Mouse (Mus musculus): ENCODE measurements around the gene BC048679. TPM values are rescaled to one million over a fixed set of nuclear protein-coding genes. Genes with fewer than 3 reads are reported as not detected.

BC048679 gene
- not detected in 2 replicates for polyA plus RNA-seq (2012; ENCODE audit: insufficient read depth, insufficient read length, low replicate concordance, missing spikeins)

DNA sequence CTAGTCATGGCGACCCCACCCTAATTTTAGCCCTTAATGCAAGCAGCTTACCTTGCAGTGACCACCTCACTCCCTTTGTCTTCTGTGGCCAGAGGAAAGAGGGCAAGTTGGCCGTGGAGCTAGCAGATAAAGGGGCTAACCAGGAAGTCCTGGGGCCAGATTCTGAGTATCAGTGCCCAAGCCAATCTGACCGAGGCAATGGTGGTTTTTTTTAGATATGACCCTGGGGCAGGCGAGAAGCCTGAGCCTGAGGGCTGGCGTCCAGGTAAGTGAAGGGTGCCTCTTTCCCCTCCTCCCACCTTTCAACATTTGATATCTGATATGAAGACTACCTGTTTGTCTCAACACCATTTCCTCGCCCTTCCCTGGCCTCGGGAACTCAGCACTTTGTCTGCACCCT lies at the start of gene BC048679:
Gene BC048679 (minus strand): TSS at position 101 of the 400 bp plus-strand sequence.
- 78% methylated on average over 7 of the region's 7 CpGs for WGBS
- Histone ChIP-seq H3K4me3 (ENCODE audit: insufficient read depth, low read depth, low read length) (no peak within 1 kb of the TSS), H3K4me1 (ENCODE audit: control insufficient read depth, insufficient read depth, low read length) (no peaks in the 10 kb centered on the region), H3K27ac (ENCODE audit: insufficient read depth, low read depth, low read length) (no peak within 1 kb of the TSS)
- TF ChIP-seq POLR2A (IDR thresholded peaks at IDR 0.05; ENCODE audit: insufficient read depth, low read depth, low read length) (no peak), CTCF (IDR thresholded peaks at IDR 0.05; ENCODE audit: insufficient read depth, low read depth, low read length) (no peak)

GRCm38 (mm10) chr7:81542934-81543333 lies 44.9 kb upstream of the BC048679 start:
- Histone ChIP-seq H3K4me1 (ENCODE audit: control insufficient read depth, insufficient read depth, low read length) (peaks cover 6% of the 10 kb centered on the region; the same call in 1 of the 2 replicates), H3K27ac (ENCODE audit: insufficient read depth, low read depth, low read length) (no peak overlapping the region), H3K4me3 (ENCODE audit: insufficient read depth, low read depth, low read length) (no peak overlapping the region)
- WGBS = 93% methylated on average over 8 of the region's 8 CpGs
- TF ChIP-seq POLR2A (IDR thresholded peaks at IDR 0.05; ENCODE audit: insufficient read depth, low read depth, low read length) (no peak), CTCF (IDR thresholded peaks at IDR 0.05; ENCODE audit: insufficient read depth, low read depth, low read length) (no peak)

DNA sequence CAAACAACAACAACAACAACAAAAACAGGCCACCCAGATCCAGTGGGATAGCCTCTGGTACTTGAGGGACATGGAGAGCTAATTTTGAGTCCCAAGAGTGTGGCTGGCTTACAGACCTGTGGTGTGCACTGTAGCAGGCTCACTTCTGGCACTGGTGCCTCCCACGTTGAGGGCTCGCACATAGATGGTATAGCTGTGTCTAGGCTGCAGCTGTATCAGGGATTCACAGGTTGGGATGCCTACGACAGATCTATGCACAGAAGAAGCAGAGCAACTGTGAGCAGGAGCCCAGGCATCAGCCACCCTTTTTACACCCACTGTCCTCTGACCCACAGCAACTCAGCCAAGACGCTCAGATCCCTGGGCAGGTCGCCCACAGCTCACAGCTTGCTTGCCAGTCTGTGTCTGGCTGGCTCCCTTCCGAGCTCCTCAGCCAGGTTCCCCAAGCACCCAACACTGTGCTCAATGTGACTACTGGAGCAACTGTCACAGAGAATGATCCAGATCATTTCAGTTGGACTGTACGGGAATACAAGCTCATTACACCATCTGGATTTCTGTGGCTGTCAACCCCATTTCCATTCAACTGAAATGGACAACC lies 43.9 kb upstream of the BC048679 start:
- no peak for TF ChIP-seq CTCF (IDR thresholded peaks at IDR 0.05; ENCODE audit: insufficient read depth, low read depth, low read length)
- H3K27ac ChIP-seq (ENCODE audit: insufficient read depth, low read depth, low read length) = no peak overlapping the region
- 64% methylated on average over 7 of the region's 7 CpGs for WGBS
- H3K4me3 ChIP-seq (ENCODE audit: insufficient read depth, low read depth, low read length) = no peak overlapping the region
- peaks cover 6% of the 10 kb centered on the region; the same call in 1 of the 2 replicates for H3K4me1 ChIP-seq (ENCODE audit: control insufficient read depth, insufficient read depth, low read length)

GRCm38 (mm10) chr7:81540999-81541398 lies 42.9 kb upstream of the BC048679 start:
- Histone ChIP-seq H3K4me1 (ENCODE audit: control insufficient read depth, insufficient read depth, low read length) (peaks cover 6% of the 10 kb centered on the region; the same call in 1 of the 2 replicates), H3K27ac (ENCODE audit: insufficient read depth, low read depth, low read length) (no peak overlapping the region), H3K4me3 (ENCODE audit: insufficient read depth, low read depth, low read length) (no peak overlapping the region)
- no peak for TF ChIP-seq CTCF (IDR thresholded peaks at IDR 0.05; ENCODE audit: insufficient read depth, low read depth, low read length)
- 43% methylated on average over 1 of the region's 1 CpGs for WGBS

GRCm38 (mm10) chr7:81539565-81539964 lies 41.5 kb upstream of the BC048679 start:
- Histone ChIP-seq H3K27ac (ENCODE audit: insufficient read depth, low read depth, low read length) (no peak overlapping the region), H3K4me3 (ENCODE audit: insufficient read depth, low read depth, low read length) (no peak overlapping the region), H3K4me1 (ENCODE audit: control insufficient read depth, insufficient read depth, low read length) (peaks cover 6% of the 10 kb centered on the region; the same call in 1 of the 2 replicates)
- TF ChIP-seq POLR2A (IDR thresholded peaks at IDR 0.05; ENCODE audit: insufficient read depth, low read depth, low read length) (no peak), CTCF (IDR thresholded peaks at IDR 0.05; ENCODE audit: insufficient read depth, low read depth, low read length) (no peak)
- WGBS = 49% methylated on average over 2 of the region's 2 CpGs

DNA sequence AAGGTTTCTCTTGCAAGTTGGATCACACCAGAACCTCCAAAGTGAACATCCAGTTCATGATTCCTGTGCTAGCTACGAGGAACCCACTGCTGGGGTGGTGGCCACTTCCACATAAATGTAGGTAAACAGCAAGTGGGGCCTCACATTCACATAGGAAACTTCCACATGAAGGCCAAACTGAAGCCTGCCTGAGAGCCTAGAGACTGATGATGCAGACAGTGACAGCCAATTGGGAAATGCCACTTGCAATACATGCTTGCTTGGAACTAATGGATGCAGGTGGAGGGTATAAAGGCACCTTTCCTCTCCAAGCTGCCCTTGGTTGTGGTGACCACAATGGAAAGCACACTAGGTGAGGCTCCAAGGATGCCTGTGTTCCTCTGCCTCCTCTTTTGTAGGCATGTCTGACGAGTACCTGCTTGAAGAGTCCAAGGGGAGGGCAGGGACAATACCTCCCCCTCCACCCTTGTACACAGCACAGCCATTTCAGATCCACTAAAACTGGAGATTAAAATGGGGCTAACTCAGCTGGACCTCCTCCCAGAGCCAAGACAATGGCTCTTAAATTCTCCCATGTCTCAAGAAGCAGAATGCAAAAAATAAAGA lies 40.1 kb upstream of the BC048679 start:
- TF ChIP-seq POLR2A (IDR thresholded peaks at IDR 0.05; ENCODE audit: insufficient read depth, low read depth, low read length) (no peak), CTCF (IDR thresholded peaks at IDR 0.05; ENCODE audit: insufficient read depth, low read depth, low read length) (no peak)
- Histone ChIP-seq H3K27ac (ENCODE audit: insufficient read depth, low read depth, low read length) (no peak overlapping the region), H3K4me3 (ENCODE audit: insufficient read depth, low read depth, low read length) (no peak overlapping the region), H3K4me1 (ENCODE audit: control insufficient read depth, insufficient read depth, low read length) (peaks cover 6% of the 10 kb centered on the region; the same call in 1 of the 2 replicates)
- WGBS = 85% methylated on average over 2 of the region's 2 CpGs

GRCm38 (mm10) chr7:81536478-81536877 lies 38.4 kb upstream of the BC048679 start:
- Histone ChIP-seq H3K4me1 (ENCODE audit: control insufficient read depth, insufficient read depth, low read length) (peaks cover 2% of the 10 kb centered on the region; the same call in 1 of the 2 replicates), H3K27ac (ENCODE audit: insufficient read depth, low read depth, low read length) (no peak overlapping the region), H3K4me3 (ENCODE audit: insufficient read depth, low read depth, low read length) (no peak overlapping the region)
- 92% methylated on average over 4 of the region's 4 CpGs for WGBS
- TF ChIP-seq CTCF (IDR thresholded peaks at IDR 0.05; ENCODE audit: insufficient read depth, low read depth, low read length) = no peak
- TF ChIP-seq POLR2A (IDR thresholded peaks at IDR 0.05; ENCODE audit: insufficient read depth, low read depth, low read length) = no peak

DNA sequence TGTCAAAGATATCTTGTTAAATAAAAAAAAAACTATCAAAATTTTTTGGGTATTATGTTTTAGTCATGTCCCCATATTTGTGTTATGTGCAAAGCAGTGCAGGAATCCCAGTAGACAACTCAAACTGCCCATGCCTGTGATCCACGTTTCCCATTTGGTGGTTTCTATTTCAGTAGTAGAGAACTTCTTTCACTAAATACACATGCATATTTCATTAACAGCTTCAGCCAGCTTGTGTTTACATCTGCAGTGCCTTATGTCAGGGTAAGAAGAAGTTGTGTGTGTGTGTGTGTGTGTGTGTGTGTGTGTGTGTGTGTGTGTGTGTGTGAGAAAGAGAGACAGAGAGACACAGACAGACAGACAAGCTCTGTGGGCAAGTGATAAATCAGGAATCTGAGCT lies 33.4 kb upstream of the BC048679 start:
- Histone ChIP-seq H3K27ac (ENCODE audit: insufficient read depth, low read depth, low read length) (no peak overlapping the region), H3K4me3 (ENCODE audit: insufficient read depth, low read depth, low read length) (no peak overlapping the region), H3K4me1 (ENCODE audit: control insufficient read depth, insufficient read depth, low read length) (no peaks in the 10 kb centered on the region)
- TF ChIP-seq POLR2A (IDR thresholded peaks at IDR 0.05; ENCODE audit: insufficient read depth, low read depth, low read length) (no peak), CTCF (IDR thresholded peaks at IDR 0.05; ENCODE audit: insufficient read depth, low read depth, low read length) (no peak)
- WGBS = 51% methylated on average over 1 of the region's 1 CpGs

DNA sequence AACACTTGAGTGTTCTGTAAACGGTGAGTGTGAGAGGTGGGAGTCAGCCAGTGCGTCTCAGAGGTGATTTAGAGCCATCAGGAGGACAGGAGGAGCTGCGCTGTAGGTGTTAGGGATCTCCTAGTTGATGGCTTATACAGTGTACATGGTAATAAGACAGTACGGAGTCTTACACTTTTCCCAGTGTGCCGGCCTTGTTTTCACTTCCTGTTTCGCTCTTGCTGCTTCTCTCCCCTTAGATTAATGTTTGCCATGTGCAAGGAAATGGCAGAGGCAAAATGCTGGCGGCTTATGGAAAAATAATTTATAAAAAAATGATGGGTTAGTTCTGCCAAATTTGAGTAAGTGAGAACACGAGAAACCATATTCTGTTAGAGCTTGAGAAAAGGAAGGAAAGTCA lies 30.8 kb upstream of the BC048679 start:
- 96% methylated on average over 8 of the region's 8 CpGs for WGBS
- no peak overlapping the region for H3K27ac ChIP-seq (ENCODE audit: insufficient read depth, low read depth, low read length)
- H3K4me3 ChIP-seq (ENCODE audit: insufficient read depth, low read depth, low read length) = no peak overlapping the region
- no peaks in the 10 kb centered on the region; the same call in 1 of the 2 replicates for H3K4me1 ChIP-seq (ENCODE audit: control insufficient read depth, insufficient read depth, low read length)
- TF ChIP-seq POLR2A (IDR thresholded peaks at IDR 0.05; ENCODE audit: insufficient read depth, low read depth, low read length) (no peak), CTCF (IDR thresholded peaks at IDR 0.05; ENCODE audit: insufficient read depth, low read depth, low read length) (no peak)

Data from olfactory bulb, adult 2 months (tissue).